Mouse (Mus musculus) intestine, embryonic 14.5 days (tissue): ENCODE results near the gene Mei4. TPM values are rescaled to one million over a fixed set of nuclear protein-coding genes. Genes with fewer than 3 reads are reported as not detected.
A peak's percentile ranks its signal among the peaks of the same experiment; 100 is the strongest.

Experiments used
- ATAC-seq: fragments of 200-750 bp; cut with Nextera tagmentation; replicated peaks from 2 replicates; pipeline ENCODE4 v1.8.0; 2017; ENCODE audit warnings: low read depth, moderate number of reproducible peaks, moderate TSS enrichment, moderate library complexity; ENCODE audit not compliant: low FRiP score, low TSS enrichment
- DNase-seq: peaks from one replicate; pipeline ENCODE4 v3.0.0-alpha.2; 2018; ENCODE audit warnings: low spot score
- H3K27ac ChIP-seq: fragments of 300-500 bp; sonication (generic); 2 replicates; pipeline ENCODE4 v1.5.1; 2014; ENCODE audit warnings: low read depth, mild to moderate bottlenecking, control low read depth
- H3K27me3 ChIP-seq: fragments of 300-500 bp; sonication (generic); replicated peaks from 2 replicates; pipeline ENCODE4 v1.6.1; 2014; ENCODE audit warnings: low read length, control low read depth; ENCODE audit not compliant: control insufficient read depth, insufficient read depth
- H3K36me3 ChIP-seq: fragments of 300-500 bp; sonication (generic); 2 replicates; pipeline ENCODE4 v1.6.1; 2014; ENCODE audit warnings: low read length, control low read depth; ENCODE audit not compliant: control insufficient read depth, insufficient read depth
- H3K4me1 ChIP-seq: fragments of 300-500 bp; sonication (generic); replicated peaks from 2 replicates; pipeline ENCODE4 v1.6.1; 2014; ENCODE audit warnings: low read length, control low read depth, mixed read lengths; ENCODE audit not compliant: control insufficient read depth, insufficient read depth
- H3K4me2 ChIP-seq: fragments of 300-500 bp; sonication (generic); 2 replicates; pipeline ENCODE4 v1.6.1; 2014; ENCODE audit warnings: low read length
- H3K4me3 ChIP-seq: fragments of 300-500 bp; sonication (generic); 2 replicates; pipeline ENCODE4 v1.5.1; 2014; ENCODE audit warnings: low read depth, low read length, control low read depth, mixed read lengths
- H3K9ac ChIP-seq: fragments of 300-500 bp; sonication (generic); 2 replicates; pipeline ENCODE4 v1.6.1; 2014; ENCODE audit warnings: mild to moderate bottlenecking, low read length
- H3K9me3 ChIP-seq: fragments of 300-500 bp; sonication (generic); 2 replicates; pipeline ENCODE4 v1.6.1; 2016; ENCODE audit warnings: low read length, control low read depth; ENCODE audit not compliant: control insufficient read depth
- WGBS: fragments of 180-500 bp; shearing (Covaris S2); extraction: QIAGEN DNeasy Blood & Tissue Kit; methylation state at CpG from one replicate; pipeline ENCODE4 v1.1.7; 2014; 5-methylcytosine and 5-hydroxymethylcytosine counted together
- polyA plus RNA-seq: library from polyadenylated mRNA; unstranded; fragments of >200 nt; fragmentation: Nextera tagmentation; extraction: Ambion mirVana; gene quantifications from 2 replicates; pipeline ENCODE4 v1.2.1, GENCODE M21; 2014

Mei4 gene
- polyA plus RNA-seq, 1 experiment from 2014 or later = 0.89 TPM

DNA sequence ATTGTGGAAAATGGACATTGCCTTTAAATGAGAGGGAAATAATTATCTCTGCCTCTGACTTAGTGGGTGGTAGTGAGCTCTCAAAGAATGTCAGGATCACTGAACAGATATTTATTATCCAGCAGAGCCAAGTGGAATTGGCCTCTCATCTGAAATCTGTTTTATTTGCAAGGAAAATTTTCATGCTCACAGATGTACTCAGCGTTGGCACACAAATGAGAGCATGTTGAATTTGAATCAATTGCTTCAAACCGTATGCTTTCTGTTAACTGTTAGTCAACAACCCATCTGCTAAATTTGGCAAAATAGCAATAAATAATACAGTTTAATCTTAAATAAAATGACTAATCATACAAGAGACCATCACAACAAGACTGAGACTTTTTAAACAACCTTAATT is 181.0 kb downstream of the Mei4 start:
- Histone ChIP-seq H3K27ac (no peak overlapping the region), H3K9ac (no peak overlapping the region), H3K4me1 (no peaks in the 10 kb centered on the region), H3K4me2 (no peak overlapping the region), H3K4me3 (no peak overlapping the region), H3K9me3 (no peaks in the 10 kb centered on the region), H3K36me3 (no peaks in the 10 kb centered on the region), H3K27me3 (no peaks in the 10 kb centered on the region)
- WGBS = 71% methylated on average over 2 of the region's 2 CpGs
- ATAC-seq (no peak), DNase-seq (no peak)

DNA sequence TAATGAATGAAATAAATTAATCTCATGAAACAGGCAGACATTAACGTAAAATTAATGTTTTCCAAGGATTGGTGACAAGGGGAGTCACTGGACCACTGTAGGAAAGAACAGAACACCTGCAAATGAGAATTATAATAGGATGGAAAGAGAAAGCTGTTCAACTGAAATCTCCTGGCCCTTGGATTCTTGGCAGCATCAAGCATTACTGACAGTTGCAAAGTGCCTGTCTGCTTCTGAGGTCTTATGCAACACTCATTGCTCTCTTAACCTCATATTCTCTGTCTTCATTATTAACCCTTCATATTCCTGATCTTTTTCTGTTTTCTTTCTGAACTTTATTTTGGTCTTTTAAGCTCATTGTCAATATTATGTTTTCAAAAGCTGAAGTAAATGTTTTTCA is 210.4 kb downstream of the Mei4 start:
- ATAC-seq = no peak
- H3K9ac ChIP-seq = no peak overlapping the region
- no peaks in the 10 kb centered on the region for H3K36me3 ChIP-seq
- no peaks in the 10 kb centered on the region for H3K4me1 ChIP-seq
- DNase-seq = no peak
- no peak overlapping the region for H3K4me2 ChIP-seq
- no peaks in the 10 kb centered on the region for H3K27me3 ChIP-seq
- no peak overlapping the region for H3K4me3 ChIP-seq
- H3K9me3 ChIP-seq = no peaks in the 10 kb centered on the region
- H3K27ac ChIP-seq = no peak overlapping the region
- 69% methylated on average over 1 of the region's 1 CpGs for WGBS

DNA sequence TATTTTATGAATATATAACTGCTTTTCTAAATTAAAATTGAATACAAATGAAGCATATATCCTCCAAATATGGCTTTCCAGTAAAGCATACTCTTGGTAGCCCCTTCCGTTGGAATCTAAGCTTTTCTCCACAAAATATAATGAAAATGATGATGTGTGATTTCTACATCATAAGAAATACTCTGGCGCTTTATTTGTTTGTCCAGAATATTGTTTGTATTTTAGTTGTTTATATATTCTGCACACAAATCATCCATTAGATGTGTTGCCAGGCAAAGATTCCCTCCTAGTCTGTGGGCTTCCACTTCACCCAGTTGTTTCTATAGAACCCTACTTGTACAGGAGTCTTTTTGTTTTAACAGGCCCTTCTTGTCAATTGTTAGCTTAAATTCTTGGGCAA is 211.8 kb downstream of the Mei4 start:
- no peak overlapping the region for H3K27ac ChIP-seq
- no peak overlapping the region for H3K9ac ChIP-seq
- H3K4me1 ChIP-seq = no peaks in the 10 kb centered on the region
- H3K4me3 ChIP-seq = no peak overlapping the region
- no peaks in the 10 kb centered on the region for H3K9me3 ChIP-seq
- H3K4me2 ChIP-seq = no peak overlapping the region
- DNase-seq (no peak), ATAC-seq (no peak)
- 76% methylated on average over 2 of the region's 2 CpGs for WGBS
- no peaks in the 10 kb centered on the region for H3K27me3 ChIP-seq
- H3K36me3 ChIP-seq = no peaks in the 10 kb centered on the region

DNA sequence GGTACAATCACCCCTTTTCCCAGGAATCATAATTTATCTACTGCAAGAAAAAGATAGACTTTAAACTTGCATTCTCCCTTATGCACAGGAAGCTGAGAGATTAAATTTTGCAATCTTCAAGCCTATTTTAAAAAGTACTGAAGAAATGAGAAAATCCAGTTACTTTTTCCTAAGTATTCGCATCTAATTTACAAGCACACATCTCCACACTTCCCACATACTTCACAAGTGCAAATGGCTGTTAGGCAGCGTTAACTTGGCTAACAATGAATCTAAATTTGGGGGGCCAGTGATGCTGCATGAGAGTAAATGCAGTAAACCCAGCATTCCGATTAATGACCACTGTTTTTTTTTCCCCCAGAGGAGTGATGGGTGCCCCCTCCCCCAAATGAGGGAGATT is 232.9 kb downstream of the Mei4 start:
- Histone ChIP-seq H3K4me1 (no peaks in the 10 kb centered on the region), H3K9me3 (no peaks in the 10 kb centered on the region), H3K4me2 (no peak overlapping the region), H3K27ac (no peak overlapping the region), H3K27me3 (no peaks in the 10 kb centered on the region), H3K4me3 (no peak overlapping the region), H3K9ac (no peak overlapping the region), H3K36me3 (no peaks in the 10 kb centered on the region)
- no peak for ATAC-seq
- DNase-seq = no peak
- 77% methylated on average over 3 of the region's 3 CpGs for WGBS

DNA sequence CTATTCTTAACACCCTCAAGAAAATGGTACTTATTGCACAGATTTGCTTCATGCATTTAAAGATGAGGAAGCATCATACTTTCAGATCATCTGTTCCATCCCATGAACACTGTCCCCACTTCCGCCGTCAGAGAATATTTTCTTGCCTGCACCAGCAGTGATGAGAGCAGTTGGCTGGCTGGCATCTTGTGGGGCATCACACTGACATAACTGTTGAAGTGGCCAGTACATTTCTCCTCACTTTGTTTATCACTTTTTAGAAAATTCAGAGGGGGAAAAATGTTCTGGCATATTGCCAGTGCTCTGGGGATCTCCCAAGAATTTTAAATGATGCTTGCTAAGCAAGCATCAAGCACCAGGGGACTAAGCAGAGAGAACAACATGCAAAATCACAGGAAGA is 251.4 kb downstream of the Mei4 start:
- no peak for DNase-seq
- H3K36me3 ChIP-seq = no peaks in the 10 kb centered on the region
- H3K27me3 ChIP-seq = no peaks in the 10 kb centered on the region
- H3K27ac ChIP-seq = no peak overlapping the region
- no peak for ATAC-seq
- no peak overlapping the region for H3K9ac ChIP-seq
- no peak overlapping the region for H3K4me2 ChIP-seq
- H3K4me3 ChIP-seq = no peak overlapping the region
- no peaks in the 10 kb centered on the region for H3K4me1 ChIP-seq
- no peaks in the 10 kb centered on the region for H3K9me3 ChIP-seq
- WGBS = 89% methylated on average over 2 of the region's 2 CpGs

DNA sequence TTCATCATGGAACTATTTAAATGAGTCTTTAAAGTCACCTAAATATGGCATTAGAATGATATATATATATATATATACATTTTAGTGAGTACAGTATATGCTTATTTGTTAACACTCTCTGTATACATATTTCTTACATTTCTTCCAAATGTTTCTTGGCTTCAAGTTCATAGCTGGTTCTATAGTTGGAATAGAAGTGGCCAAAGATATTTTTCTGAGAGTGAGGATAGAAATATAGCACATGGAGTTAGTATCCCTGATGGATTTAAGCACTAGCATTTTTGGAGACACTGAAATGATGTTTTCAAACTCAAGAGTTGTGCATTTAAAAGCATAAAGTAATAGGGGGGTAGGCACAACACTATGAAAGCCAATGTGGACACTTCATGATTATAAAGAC is 272.6 kb downstream of the Mei4 start:
- no peak overlapping the region for H3K27ac ChIP-seq
- H3K9me3 ChIP-seq = no peaks in the 10 kb centered on the region
- H3K9ac ChIP-seq = no peak overlapping the region
- H3K36me3 ChIP-seq = no peaks in the 10 kb centered on the region
- H3K27me3 ChIP-seq = no peaks in the 10 kb centered on the region
- no peaks in the 10 kb centered on the region for H3K4me1 ChIP-seq
- no peak overlapping the region for H3K4me2 ChIP-seq
- no peak overlapping the region for H3K4me3 ChIP-seq
- DNase-seq = no peak
- no peak for ATAC-seq

DNA sequence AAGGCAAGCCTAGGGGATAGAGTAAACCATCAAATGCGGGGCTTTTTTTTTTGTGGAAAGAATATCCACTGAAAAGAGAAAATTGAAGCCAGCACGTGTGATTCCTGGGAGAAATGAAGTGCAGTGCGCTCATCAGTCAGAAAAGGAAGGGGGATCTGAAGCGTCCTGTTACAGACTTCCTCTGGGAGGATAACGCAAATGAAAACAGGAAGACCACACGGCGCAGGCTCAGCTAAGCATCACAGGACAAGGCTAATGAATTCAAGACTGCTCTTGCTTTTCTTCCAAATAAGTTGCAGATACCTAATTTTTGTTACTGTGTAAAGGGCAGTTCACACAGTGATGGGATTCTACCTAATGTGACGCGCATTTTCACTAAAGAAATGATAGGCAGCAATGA is 296.7 kb downstream of the Mei4 start:
- Histone ChIP-seq H3K9me3 (no peaks in the 10 kb centered on the region), H3K27ac (no peak overlapping the region), H3K36me3 (no peaks in the 10 kb centered on the region), H3K4me3 (no peak overlapping the region), H3K9ac (no peak overlapping the region), H3K4me2 (no peak overlapping the region), H3K4me1 (no peaks in the 10 kb centered on the region), H3K27me3 (no peaks in the 10 kb centered on the region)
- no peak for ATAC-seq
- DNase-seq = no peak
- whole genome bisulfite sequencing = 50% methylated on average over 9 of the region's 9 CpGs

DNA sequence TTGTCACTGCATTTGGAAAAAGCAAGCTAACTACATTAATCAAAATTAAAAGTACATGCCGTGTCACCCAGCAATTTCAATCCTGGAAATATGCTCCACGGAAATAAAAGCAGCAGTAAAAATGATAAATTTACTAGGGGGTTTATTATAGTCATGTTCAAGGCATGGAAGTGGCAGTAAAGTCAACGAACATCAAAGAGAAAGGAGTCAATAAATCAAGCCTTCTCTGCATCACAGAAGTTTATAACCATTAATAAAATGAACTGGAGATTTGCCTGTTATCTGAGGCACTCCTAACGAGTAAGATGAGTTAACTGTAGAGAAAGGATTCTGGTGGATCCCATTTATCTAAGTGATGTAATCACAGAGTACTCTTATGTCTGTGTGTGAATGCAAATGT is 298.9 kb downstream of the Mei4 start:
- WGBS = 20% methylated on average over 4 of the region's 4 CpGs
- H3K4me1 ChIP-seq = no peaks in the 10 kb centered on the region
- no peak overlapping the region for H3K4me3 ChIP-seq
- H3K27ac ChIP-seq = no peak overlapping the region
- H3K36me3 ChIP-seq = no peaks in the 10 kb centered on the region
- H3K9me3 ChIP-seq = no peaks in the 10 kb centered on the region
- H3K9ac ChIP-seq = no peak overlapping the region
- ATAC-seq = peak; percentile 70
- H3K27me3 ChIP-seq = no peaks in the 10 kb centered on the region
- H3K4me2 ChIP-seq = no peak overlapping the region
- DNase-seq = no peak

DNA sequence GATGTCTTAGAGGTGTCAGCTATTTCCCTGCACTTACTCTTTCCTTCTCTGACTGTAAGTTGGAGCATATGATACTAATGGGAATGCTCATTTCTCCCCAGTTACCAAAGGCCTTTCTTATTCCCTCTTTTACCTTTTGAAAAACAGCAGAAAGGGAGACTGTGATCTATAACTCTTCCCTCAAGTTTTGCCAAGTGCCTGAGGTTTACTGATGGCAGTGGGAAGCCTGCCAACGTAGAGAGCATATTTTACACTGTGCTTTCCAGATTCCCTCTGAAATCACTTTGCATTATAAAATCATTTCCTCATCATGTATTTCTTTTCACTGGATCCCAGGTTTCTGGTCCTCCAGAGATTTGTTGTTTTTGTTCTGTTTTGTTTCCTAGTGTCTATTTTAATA is 354.5 kb downstream of the Mei4 start:
- Histone ChIP-seq H3K9me3 (no peaks in the 10 kb centered on the region), H3K4me3 (no peak overlapping the region), H3K9ac (no peak overlapping the region), H3K4me1 (no peaks in the 10 kb centered on the region), H3K4me2 (no peak overlapping the region), H3K36me3 (no peaks in the 10 kb centered on the region), H3K27me3 (no peaks in the 10 kb centered on the region), H3K27ac (no peak overlapping the region)
- no peak for ATAC-seq
- 33% methylated on average over 1 of the region's 1 CpGs for WGBS
- no peak for DNase-seq
